Mouse (Mus musculus): ENCODE measurements around the gene Gm16485. TPM values are rescaled to one million over a fixed set of nuclear protein-coding genes. Genes with fewer than 3 reads are reported as not detected.

Gene Gm16485
- polyA plus RNA-seq, 1 experiment from 2014 or later, result 0.73 TPM

Other genes starting within 250 kb of the Gm16485 start
- 4.1 TPM in 2 replicates for gene Pgr, start 72.0 kb upstream of the Gm16485 start, polyA plus RNA-seq (2015; fragmentation: Nextera tagmentation; extraction: Ambion mirVana)

Data from neural tube, embryonic 15.5 days (tissue).